Mouse (Mus musculus) mouse trophoblast stem cell (cell line): ENCODE data around the gene Dlgap1.

ENCODE experiments used
- in situ Hi-C, 2 experiments: fragments of 300-500 bp; cut with MseI, MboI; formaldehyde crosslinking; loops; 2 replicates in 1 of 2; 3 replicates in 1 of 2; pipeline ENCODE4 v1.15.1; 2025

Dlgap1 gene

DNA sequence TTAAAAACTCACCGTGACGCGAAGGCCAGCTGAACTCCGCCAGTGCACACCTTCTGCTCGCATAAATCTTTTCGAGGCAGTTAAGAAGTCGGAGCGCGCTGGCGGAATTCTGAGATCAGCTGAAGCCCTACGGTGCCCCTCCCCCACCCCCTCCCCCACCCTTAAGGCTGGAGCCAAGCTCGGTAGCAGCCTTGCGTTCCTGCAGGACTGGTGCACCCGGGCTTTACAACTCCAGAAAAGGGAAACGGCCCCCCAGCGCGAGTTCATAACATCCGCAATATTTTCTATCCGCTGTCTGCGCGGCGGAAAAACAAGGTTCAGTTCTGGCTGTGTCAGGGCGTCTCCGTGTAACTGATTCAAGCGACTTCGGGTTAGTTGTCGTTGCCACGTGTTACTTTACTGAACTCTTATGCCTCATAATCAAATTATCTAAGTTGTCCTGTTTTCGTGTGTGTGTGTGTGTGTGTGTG is 884.6 kb downstream of the Dlgap1 start, which contains the start of gene Tgif1:
Gene Tgif1, minus strand, starts transcription at position 111 of the 470 bp plus-strand sequence.
- in situ Hi-C loops, result no loop called here

DNA sequence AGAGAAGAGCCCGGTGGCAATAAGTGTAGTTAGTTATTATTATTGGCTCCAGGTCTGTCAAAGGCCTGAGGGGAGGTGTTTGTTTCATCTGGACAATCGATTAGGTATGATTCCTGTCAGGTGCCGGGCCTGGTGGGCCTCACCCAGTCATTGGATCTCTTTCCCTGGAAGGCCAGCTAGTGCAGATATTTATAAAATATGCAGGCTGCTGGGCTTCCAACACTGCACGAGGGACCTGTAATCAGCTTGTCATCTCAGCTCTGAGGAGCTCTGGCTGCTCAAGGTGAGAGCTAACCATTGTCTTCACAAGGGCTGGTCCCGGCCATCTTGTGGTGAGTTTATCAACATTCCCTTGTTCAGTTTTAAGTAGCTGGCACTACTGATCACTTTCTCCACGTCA is 885.1 kb downstream of the Dlgap1 start:
- in situ Hi-C loops, result no loop called here

DNA sequence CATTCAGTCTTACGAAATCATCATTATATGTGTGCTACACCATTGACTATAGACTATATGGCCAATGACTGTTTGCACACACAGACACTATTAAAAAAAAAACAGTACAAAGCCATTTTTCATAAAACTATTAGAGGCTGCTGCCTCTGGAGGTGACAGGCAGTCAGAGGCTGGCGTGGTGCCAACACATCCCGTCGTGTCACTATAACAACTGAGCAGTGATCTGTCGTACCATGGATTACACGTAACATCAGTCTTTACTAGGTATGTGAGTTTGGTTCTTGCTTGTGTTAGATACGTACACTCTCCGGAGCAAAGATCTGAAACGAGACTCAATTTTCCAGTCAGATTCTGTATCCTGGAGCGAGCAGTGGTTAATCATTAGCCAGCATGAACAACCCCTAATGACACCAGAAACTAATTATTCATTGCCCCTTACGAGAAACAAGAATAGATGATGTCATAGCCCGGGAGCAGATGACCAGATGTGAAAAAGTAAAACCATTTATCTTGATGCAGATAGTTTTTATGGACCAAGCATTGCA is 888.1 kb downstream of the Dlgap1 start:
- in situ Hi-C loops, result no loop called here

DNA sequence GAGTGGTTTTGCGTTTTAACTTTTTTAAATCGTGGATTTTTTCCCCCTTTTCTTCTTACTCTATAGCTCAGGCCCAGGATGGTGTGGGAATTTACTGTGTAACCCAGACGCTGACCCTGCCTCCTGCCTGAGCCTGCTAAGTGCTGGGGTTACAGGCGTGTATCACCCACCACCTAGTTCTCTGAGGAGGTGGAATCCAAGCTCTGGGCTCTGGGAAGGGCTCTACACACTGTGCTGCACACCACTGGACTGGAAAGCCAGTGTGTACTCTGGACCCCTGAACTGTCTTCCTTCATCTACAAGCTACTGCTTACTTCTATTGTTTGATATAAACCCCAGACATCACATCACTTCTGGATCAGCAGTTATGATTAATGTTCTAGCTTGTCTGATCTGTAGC is 889.9 kb downstream of the Dlgap1 start:
- in situ Hi-C loops, result no loop called here

DNA sequence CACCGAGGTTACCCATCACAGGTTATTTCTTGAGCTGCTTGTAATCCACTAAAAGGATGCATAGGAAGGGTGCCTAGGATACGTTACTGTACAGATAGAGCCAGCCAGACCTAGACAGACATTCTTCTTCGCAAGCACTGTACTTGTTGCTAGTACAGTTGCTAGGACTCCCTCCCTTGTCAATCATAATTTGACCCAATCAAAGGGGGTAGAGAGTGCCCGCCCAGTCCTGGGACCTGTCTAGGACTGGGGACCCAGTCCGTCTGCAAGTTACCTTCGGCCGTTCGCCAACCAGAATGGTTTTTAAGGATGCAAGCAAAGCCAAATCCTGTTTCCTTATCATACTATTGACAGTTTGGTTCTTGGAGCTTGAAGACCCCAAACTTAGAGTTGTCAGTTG is 895.2 kb downstream of the Dlgap1 start:
- in situ Hi-C loops, result no loop called here

DNA sequence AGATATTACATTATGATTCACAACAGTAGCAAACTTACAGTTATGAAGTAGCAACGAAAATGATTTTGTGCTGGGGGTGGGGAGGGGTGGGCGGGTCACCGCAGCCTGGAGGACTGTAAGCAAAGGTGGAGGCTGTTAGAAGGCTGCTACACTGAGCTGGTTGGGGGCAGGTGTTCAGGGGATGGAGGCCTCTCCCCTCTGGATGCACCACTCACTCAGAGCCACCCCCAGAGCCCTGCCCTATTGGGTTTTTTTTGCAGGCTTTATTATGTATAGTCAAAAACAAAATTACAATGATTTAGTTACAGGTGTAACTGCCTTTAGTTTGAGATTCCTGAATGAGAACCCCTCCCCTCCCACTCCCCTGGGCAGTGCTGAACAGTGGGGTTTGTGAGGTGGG is 895.8 kb downstream of the Dlgap1 start:
- in situ Hi-C loops, result no loop called here

DNA sequence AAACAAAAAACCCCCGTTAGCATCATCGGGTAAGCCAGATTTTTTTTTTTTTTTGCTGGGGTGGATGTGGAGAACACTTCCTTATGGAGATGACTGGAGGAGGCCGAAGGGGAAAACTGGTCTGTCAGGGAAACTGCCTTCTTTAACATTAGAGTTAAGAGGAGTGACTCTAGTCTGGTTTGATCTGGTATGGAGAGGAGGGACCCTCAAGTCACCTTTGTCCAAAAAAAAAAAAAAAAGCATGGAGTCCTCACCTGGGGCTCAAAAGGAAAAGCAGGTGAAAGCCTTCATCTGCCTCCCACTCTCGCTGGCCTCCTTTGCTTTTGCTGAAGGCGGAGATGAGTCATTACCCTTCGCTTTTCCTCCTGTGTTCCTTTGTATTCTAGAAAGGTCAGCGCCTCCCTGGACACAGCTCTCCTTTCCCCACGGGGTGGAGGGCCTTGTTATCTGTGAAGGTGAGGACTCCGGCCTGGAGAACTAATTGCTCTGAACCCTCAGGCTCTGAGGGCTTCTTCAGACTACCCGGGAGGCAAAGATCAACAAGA is 896.3 kb downstream of the Dlgap1 start:
- in situ Hi-C loops, result no loop called here

DNA sequence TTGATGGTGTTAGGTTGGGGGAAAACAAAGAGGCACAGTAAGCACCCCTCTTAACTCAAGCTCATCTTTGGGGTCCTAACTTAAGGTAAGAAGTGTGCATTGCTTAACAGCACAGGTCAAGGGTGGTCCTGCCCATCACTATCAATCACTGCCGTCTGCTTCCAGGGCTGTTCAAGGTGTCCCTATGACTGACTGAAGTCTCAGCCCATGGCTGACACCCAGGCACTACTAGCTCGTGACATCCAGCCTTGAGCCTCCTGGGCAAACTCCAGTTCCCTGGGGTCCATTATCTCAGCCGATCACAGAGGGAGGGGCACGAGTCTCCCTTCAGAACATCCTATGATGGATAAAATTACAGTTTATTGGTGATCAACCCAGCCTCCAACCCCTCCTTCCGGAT is 897.2 kb downstream of the Dlgap1 start:
- in situ Hi-C loops, result no loop called here

DNA sequence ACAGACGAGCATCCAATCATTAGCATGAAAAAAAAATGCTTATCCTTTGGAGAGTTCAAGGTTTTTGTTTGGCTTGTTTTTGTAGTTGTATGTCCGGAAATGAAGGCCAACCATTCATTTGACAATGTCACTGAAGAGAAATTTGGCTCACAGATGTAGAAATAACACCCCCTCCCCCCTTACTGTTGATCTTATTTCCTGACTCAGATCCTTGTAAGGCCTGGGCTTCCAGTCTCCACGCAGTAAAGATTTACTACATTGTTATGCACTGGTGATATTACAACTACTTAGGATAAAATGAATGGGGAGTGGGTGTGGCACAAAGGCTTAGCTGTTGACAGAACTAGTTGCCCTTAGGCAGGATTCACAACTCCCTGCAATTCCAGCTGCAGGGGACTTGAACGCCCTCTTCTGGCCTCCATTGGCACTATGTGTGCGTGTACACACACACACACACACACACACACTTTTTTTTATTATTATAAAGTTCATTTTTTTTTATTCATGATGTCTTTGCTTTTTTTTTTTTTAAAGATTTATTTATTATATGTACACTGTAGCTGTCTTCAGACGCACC is 897.8 kb downstream of the Dlgap1 start:
- in situ Hi-C loops, result no loop called here

DNA sequence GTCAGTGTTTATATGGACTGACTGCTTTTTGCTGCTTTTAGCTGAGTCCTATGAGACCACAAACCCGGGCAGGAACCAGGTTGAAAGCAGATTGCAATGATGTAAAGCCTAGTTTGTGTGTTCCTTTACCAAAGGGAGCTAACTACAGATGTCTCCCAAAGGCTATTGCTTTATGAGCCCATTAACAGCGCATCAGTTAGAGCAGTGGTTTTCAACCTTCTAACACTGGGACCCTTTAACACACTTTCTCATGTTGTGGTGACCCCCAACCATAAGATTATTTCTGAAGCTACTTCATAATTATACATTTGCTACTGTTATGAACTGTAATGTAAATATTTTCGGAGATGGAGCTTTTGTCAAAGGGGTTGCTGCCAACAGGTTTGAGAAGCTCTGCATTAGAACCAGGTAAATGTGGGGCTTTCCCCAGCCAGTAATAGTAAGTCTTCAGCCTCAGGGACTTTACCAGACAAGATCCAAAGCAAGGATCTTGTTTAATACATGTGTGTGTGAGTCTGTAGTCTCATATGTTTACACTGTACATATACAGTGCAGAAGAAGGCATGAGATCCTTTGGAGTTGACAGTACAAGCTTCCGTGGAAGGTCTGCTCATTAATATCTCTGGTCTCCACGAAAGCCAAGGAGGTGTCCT is 899.8 kb downstream of the Dlgap1 start:
- in situ Hi-C loops, result no loop called here

DNA sequence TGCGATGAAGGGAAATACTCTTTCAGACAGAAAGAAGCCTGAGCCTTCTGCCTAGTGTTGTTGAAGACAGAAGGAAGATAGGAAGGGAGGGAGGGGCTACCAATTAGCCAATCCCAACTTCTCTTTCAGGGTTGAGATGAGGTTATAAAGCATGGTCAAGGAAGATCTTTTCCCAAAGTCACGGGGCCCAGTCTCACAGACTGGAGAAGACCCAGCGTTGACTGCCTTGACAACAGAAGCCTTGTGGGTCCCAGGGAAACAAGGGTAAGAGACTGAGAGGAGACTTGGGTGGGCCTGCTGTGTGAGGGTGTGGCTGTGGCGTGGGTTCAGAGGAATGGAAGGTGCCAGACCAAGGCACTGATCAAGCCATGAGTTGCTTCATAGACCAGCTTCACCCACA is 901.7 kb downstream of the Dlgap1 start:
- in situ Hi-C loops, result no loop called here
